Mouse (Mus musculus): ENCODE data around the gene Zfp941. TPM values are rescaled to one million over a fixed set of nuclear protein-coding genes. Genes with fewer than 3 reads are reported as not detected.
A peak's percentile ranks its signal among the peaks of the same experiment; 100 is the strongest.

Gene Zfp941
- polyA plus RNA-seq, 1 experiment from 2014 or later: 0.06 TPM

DNA sequence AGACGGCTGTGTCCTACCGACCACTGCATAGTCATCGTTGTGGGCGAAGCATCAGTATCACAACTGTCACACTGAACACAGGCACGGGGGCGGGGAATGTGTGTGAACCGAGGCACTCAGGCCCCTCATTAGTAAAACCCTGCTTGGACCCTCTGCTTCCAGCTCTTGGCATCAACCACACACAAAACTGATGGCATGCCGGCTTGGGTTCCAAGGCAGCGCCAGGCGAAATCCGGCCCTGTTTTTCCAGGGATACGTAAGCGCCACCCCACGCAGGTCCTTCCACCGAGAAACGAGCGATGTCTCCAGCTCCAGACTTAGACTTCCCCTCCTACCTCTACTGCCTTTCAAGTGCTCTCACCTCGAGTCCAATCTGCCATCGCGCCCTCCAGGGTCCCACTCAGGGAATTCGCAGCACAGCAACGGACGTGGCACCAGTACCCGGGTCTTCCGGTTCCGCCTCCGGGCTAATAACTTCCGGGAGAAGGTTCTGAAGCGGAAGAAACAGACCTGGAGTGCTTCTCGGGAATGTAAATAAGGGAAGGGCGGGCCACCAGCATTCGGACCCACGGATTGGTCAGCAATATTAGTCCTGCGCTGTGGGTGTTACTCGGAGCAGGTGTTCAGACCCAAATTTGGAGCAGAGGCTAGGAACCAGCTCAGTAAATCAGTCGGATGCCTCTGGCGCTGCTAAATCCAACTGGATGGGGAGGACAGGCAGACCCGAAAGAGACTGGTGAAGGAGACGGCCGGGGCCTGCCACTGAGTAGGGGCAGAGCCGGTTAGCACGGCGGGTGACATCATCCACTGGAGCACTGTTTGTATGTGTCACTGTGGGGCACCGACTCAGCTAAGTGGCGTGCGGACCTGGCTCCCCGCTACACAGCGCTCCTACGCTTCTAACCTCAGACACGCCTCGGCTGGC lies 34.1 kb upstream of the Zfp941 start, which contains the start of gene Gm45785:
Gene Gm45785 (minus strand): TSS at position 472 of the 925 bp plus-strand sequence.
- H3K9me3 ChIP-seq (replicated peaks; ENCODE audit: control insufficient read depth, low read length): no peaks in the 10 kb centered on the region
- WGBS (ENCODE audit: insufficient replicate concordance): under 1% methylated on average over 51 of the region's 51 CpGs
- H3K9ac ChIP-seq (ENCODE audit: low read depth, low read length): peak within 1 kb of the TSS; percentile 94
- peak within 1 kb of the TSS; percentile 88 for H3K4me3 ChIP-seq (ENCODE audit: low read depth, low read length)
- peak within 1 kb of the TSS; percentile 98 for H3K4me2 ChIP-seq (ENCODE audit: low read depth, low read length)
- peak within 1 kb of the TSS; percentile 99 for H3K27ac ChIP-seq (ENCODE audit: low read length)
- H3K4me1 ChIP-seq (ENCODE audit: control insufficient read depth, low read depth, low read length): peaks cover 32% of the 10 kb centered on the region
- peaks cover 22% of the 10 kb centered on the region for H3K36me3 ChIP-seq (ENCODE audit: control insufficient read depth, insufficient read depth)
- peak; percentile 80 for ATAC-seq (ENCODE audit: low read depth)
- H3K27me3 ChIP-seq (ENCODE audit: control insufficient read depth, insufficient read depth, low read depth, low read length): no peaks in the 10 kb centered on the region

DNA sequence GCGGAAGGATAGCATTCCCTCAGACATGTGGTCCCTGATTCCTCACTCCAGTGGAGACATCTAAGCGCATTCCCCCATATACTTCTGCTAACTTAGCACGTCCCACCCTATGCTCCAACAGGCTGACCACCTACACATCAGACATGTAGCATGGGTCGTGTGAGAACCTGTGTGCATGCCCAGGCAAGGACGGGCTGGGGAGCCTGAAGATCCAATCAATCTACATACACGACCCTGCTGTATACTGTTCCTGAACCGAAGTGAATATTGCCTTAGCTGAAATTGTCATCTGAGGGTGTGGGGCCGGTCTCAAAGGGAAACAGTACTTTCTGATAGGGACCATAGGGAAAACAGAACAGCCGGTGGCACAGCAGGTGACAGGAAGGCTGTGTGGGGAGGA lies 33.2 kb upstream of the Zfp941 start:
- no peak for ATAC-seq (ENCODE audit: low read depth)
- Histone ChIP-seq H3K36me3 (ENCODE audit: control insufficient read depth, insufficient read depth) (peaks cover 17% of the 10 kb centered on the region; the same call in 1 of the 2 replicates), H3K4me1 (ENCODE audit: control insufficient read depth, low read depth, low read length) (peaks cover 32% of the 10 kb centered on the region), H3K4me2 (ENCODE audit: low read depth, low read length) (peak overlapping the region; percentile 98), H3K9ac (ENCODE audit: low read depth, low read length) (peak overlapping the region; percentile 94), H3K27me3 (ENCODE audit: control insufficient read depth, insufficient read depth, low read depth, low read length) (no peaks in the 10 kb centered on the region), H3K4me3 (ENCODE audit: low read depth, low read length) (peak overlapping the region; percentile 88), H3K27ac (ENCODE audit: low read length) (peak overlapping the region; percentile 99; the same call in 1 of the 2 replicates), H3K9me3 (replicated peaks; ENCODE audit: control insufficient read depth, low read length) (no peaks in the 10 kb centered on the region)
- WGBS (ENCODE audit: insufficient replicate concordance): 53% methylated on average over 9 of the region's 9 CpGs

DNA sequence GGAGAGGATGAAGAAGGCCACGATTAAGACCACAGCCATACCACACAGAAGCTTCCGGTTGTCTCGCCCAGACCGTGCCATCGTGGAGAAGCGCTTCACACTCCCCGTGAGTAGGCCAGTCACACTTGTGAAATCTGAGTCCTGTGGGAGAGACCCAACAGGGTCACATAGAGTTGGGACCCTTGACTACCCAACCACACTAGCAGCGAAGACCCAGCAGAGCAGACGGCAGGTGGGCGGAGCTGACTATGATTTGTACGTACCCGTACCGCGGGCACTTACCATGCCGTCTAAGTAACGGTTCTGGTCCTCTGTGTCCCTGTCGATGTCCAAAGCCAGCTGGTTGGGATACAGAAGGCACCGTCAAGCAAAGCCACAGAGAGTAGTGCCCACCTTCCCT lies 32.5 kb upstream of the Zfp941 start:
- WGBS (ENCODE audit: insufficient replicate concordance): 88% methylated on average over 18 of the region's 18 CpGs
- Histone ChIP-seq H3K9me3 (replicated peaks; ENCODE audit: control insufficient read depth, low read length) (no peaks in the 10 kb centered on the region), H3K27me3 (ENCODE audit: control insufficient read depth, insufficient read depth, low read depth, low read length) (no peaks in the 10 kb centered on the region), H3K9ac (ENCODE audit: low read depth, low read length) (no peak overlapping the region), H3K4me3 (ENCODE audit: low read depth, low read length) (no peak overlapping the region), H3K27ac (ENCODE audit: low read length) (no peak overlapping the region), H3K4me1 (ENCODE audit: control insufficient read depth, low read depth, low read length) (peaks cover 32% of the 10 kb centered on the region), H3K4me2 (ENCODE audit: low read depth, low read length) (no peak overlapping the region), H3K36me3 (ENCODE audit: control insufficient read depth, insufficient read depth) (peaks cover 14% of the 10 kb centered on the region; the same call in 1 of the 2 replicates)
- ATAC-seq (ENCODE audit: low read depth): no peak

DNA sequence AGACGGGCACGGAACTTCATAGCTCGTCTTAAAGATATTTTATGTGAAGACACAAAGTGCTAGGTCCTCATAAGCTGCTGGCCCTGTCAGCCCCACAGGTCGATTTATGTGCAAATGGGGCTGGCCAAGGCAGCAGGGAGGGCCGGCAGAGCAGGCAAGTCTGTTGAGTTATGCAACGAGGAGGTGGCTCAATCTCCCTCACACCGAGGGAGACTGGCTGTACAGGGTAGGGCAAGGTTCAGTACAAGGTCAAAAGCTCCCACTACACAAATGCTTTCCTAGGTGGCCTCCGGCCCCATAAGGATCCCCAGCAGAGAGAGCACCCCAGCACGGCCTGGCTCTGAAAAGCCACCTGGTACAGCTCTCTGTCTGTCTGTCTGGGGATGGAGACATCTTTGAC lies 31.4 kb upstream of the Zfp941 start:
- 63% methylated on average over 9 of the region's 9 CpGs for WGBS (ENCODE audit: insufficient replicate concordance)
- Histone ChIP-seq H3K9ac (ENCODE audit: low read depth, low read length) (no peak overlapping the region), H3K36me3 (ENCODE audit: control insufficient read depth, insufficient read depth) (peaks cover 11% of the 10 kb centered on the region; the same call in 1 of the 2 replicates), H3K4me1 (ENCODE audit: control insufficient read depth, low read depth, low read length) (peaks cover 26% of the 10 kb centered on the region), H3K27ac (ENCODE audit: low read length) (peak overlapping the region; percentile 68), H3K4me2 (ENCODE audit: low read depth, low read length) (no peak overlapping the region), H3K27me3 (ENCODE audit: control insufficient read depth, insufficient read depth, low read depth, low read length) (no peaks in the 10 kb centered on the region), H3K4me3 (ENCODE audit: low read depth, low read length) (no peak overlapping the region), H3K9me3 (replicated peaks; ENCODE audit: control insufficient read depth, low read length) (no peaks in the 10 kb centered on the region)
- ATAC-seq (ENCODE audit: low read depth): no peak

DNA sequence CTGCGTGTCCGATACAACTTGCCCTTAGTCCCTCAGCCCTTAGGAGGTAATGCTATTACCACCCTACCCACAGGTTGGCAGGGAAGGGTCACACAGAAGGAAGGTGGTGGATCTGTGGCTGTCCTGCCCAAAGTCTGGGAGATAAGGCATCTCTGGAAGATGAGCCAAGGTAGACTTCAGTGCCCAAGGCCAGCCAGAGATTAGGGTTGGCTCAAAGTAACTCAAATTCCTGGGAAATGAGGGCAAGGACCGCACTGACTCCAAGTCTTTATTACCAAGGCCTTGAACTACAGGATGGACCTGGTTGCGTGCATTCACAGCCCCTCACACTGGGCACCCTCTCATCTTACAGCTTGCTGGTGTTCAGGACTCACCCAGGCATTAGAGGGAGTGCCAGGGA lies 29.9 kb upstream of the Zfp941 start:
- Histone ChIP-seq H3K9ac (ENCODE audit: low read depth, low read length) (no peak overlapping the region), H3K27ac (ENCODE audit: low read length) (no peak overlapping the region), H3K4me1 (ENCODE audit: control insufficient read depth, low read depth, low read length) (peaks cover 18% of the 10 kb centered on the region)

DNA sequence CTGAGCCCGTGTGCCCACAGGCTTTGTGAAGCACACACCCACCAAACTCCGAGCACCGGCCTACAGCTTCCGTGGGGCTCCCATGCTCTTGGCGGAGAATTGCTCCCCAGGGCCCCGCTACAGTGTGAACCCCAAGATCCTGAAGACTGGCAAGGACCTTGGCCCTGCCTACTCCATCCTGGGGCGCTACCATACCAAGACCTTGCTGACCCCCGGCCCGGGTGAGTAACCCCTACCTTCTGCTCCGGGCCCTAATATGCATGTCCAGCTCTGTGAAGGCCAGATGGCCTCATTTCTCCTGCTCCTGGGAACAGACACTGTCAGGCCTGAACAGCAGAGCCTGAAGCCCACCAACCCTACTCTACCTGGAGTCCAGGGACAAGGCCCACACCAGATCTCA lies 26.6 kb upstream of the Zfp941 start:
- Histone ChIP-seq H3K4me2 (ENCODE audit: low read depth, low read length) (no peak overlapping the region), H3K4me1 (ENCODE audit: control insufficient read depth, low read depth, low read length) (peaks cover 8% of the 10 kb centered on the region), H3K27me3 (ENCODE audit: control insufficient read depth, insufficient read depth, low read depth, low read length) (no peaks in the 10 kb centered on the region; the same call in 1 of the 2 replicates), H3K27ac (ENCODE audit: low read length) (no peak overlapping the region), H3K4me3 (ENCODE audit: low read depth, low read length) (no peak overlapping the region), H3K9me3 (replicated peaks; ENCODE audit: control insufficient read depth, low read length) (no peaks in the 10 kb centered on the region), H3K9ac (ENCODE audit: low read depth, low read length) (no peak overlapping the region), H3K36me3 (ENCODE audit: control insufficient read depth, insufficient read depth) (peaks cover 8% of the 10 kb centered on the region; the same call in 1 of the 2 replicates)
- no peak for ATAC-seq (ENCODE audit: low read depth)
- 72% methylated on average over 10 of the region's 10 CpGs for WGBS (ENCODE audit: insufficient replicate concordance)

More for the DNA sequence above, 29.9 kb upstream of the Zfp941 start:
- H3K9me3 ChIP-seq (replicated peaks; ENCODE audit: control insufficient read depth, low read length): no peaks in the 10 kb centered on the region
- H3K36me3 ChIP-seq (ENCODE audit: control insufficient read depth, insufficient read depth): peaks cover 11% of the 10 kb centered on the region; the same call in 1 of the 2 replicates
- no peaks in the 10 kb centered on the region for H3K27me3 ChIP-seq (ENCODE audit: control insufficient read depth, insufficient read depth, low read depth, low read length)
- H3K4me2 ChIP-seq (ENCODE audit: low read depth, low read length): no peak overlapping the region
- no peak for ATAC-seq (ENCODE audit: low read depth)
- no peak overlapping the region for H3K4me3 ChIP-seq (ENCODE audit: low read depth, low read length)
- 84% methylated on average over 4 of the region's 4 CpGs for WGBS (ENCODE audit: insufficient replicate concordance)

DNA sequence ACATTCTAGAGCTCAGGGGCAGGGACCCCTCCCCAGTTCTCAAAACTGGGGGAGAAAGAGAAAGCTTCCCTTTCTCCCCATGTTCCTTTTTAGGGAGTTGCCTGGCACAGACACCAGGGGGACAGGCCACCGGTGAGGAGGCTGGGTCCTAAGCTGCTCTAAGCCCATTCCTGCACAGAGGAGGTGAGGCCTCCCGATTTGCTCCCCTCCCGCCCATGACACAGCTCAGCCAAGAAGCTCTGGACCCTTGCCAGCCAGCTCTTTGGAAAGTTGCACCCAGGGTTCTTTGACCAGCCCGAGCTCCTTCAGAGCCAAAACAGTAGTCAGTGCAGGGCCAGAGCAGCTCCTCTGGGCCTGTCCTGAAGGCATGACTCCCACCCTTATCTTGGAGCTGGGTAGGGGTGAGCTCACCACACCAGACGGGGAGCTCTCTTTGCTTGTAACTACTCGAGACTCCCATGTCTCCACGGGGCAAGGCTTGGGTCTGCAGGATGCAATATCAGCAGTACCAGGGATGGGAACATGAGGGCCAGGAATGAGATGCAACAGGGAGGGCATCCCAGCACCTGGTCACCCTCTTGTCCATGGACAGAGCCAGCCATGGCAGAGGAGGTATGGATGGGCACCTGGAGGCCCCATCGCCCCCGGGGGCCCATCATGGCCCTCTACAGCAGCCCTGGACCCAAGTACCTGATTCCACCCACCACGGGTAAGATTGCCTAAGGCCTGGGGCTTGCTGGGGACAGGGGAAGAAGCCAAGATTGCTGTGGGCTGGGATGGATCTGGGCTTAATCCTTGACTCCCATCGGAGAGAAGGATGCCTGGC lies 26.0 kb upstream of the Zfp941 start, which contains the start of gene Odf3:
Gene Odf3 (plus strand): TSS at position 51 of the 826 bp plus-strand sequence.
- Histone ChIP-seq H3K4me1 (ENCODE audit: control insufficient read depth, low read depth, low read length) (peaks cover 2% of the 10 kb centered on the region; the same call in 1 of the 2 replicates), H3K4me3 (ENCODE audit: low read depth, low read length) (no peak within 1 kb of the TSS), H3K27me3 (ENCODE audit: control insufficient read depth, insufficient read depth, low read depth, low read length) (peaks cover 5% of the 10 kb centered on the region), H3K9ac (ENCODE audit: low read depth, low read length) (no peak within 1 kb of the TSS; the same call in 1 of the 2 replicates), H3K9me3 (replicated peaks; ENCODE audit: control insufficient read depth, low read length) (no peaks in the 10 kb centered on the region), H3K27ac (ENCODE audit: low read length) (no peak within 1 kb of the TSS), H3K36me3 (ENCODE audit: control insufficient read depth, insufficient read depth) (peaks cover 7% of the 10 kb centered on the region; the same call in 1 of the 2 replicates), H3K4me2 (ENCODE audit: low read depth, low read length) (no peak within 1 kb of the TSS)
- 53% methylated on average over 11 of the region's 11 CpGs for whole genome bisulfite sequencing (ENCODE audit: insufficient replicate concordance)
- no peak for ATAC-seq (ENCODE audit: low read depth)

DNA sequence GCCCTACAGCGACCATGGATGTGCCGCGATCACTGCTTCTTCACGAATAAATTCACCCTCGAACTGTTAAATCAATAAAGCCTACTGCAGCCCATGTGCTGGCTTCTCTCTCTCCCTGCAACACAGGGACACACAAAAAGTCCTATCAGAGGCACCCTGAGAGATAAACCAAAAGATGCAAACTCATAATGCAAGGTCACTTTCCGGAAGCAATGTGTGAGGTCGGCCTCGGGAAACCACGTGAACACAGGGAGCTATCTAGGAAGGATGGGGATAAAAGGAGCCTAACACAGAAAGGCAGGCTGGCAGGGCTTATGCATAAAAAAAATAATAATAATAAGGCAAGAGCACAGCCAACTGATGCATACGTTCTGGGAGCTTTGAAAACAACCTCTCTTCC lies 24.7 kb upstream of the Zfp941 start:
- Histone ChIP-seq H3K4me3 (ENCODE audit: low read depth, low read length) (no peak overlapping the region), H3K4me1 (ENCODE audit: control insufficient read depth, low read depth, low read length) (no peaks in the 10 kb centered on the region), H3K36me3 (ENCODE audit: control insufficient read depth, insufficient read depth) (no peaks in the 10 kb centered on the region), H3K9me3 (replicated peaks; ENCODE audit: control insufficient read depth, low read length) (no peaks in the 10 kb centered on the region), H3K4me2 (ENCODE audit: low read depth, low read length) (no peak overlapping the region), H3K9ac (ENCODE audit: low read depth, low read length) (no peak overlapping the region), H3K27ac (ENCODE audit: low read length) (no peak overlapping the region), H3K27me3 (ENCODE audit: control insufficient read depth, insufficient read depth, low read depth, low read length) (peaks cover 6% of the 10 kb centered on the region)
- 64% methylated on average over 10 of the region's 10 CpGs for WGBS (ENCODE audit: insufficient replicate concordance)
- ATAC-seq (ENCODE audit: low read depth): no peak

Data from liver, embryonic 16.5 days (tissue).